In genomic region chr5:134232111-134232510, GRCm38 (mm10) we compare ENCODE assay signal across 9 mouse cellular contexts. TPM values are rescaled to one million over a fixed set of nuclear protein-coding genes. Genes with fewer than 3 reads are reported as not detected.
A peak's percentile ranks its signal among the peaks of the same experiment; 100 is the strongest.
DNase-seq lines count a peak whose midpoint lies in the region; ATAC-seq lines count a peak whose summit lies in the region.
"Had no signal": no experiment of that assay in that cellular context is flagged by ENCODE, and none has a peak within 500 bp of the region (broad histone marks: within the 10 kb centered on the region; RNA-seq: fewer than 3 reads in every experiment).

No protein-coding gene starts in this region.

- H3K27me3 ChIP-seq in heart, embryonic 13.5 days (replicated peaks) = no peaks in the 10 kb centered on the region
- H3K27me3 ChIP-seq in lung, embryonic 16.5 days (ENCODE audit: control insufficient read depth, insufficient read depth, low read depth, low read length) = no peaks in the 10 kb centered on the region
- H3K27me3 ChIP-seq in stomach, embryonic 14.5 days (ENCODE audit: control insufficient read depth, insufficient read depth, low read length) = no peaks in the 10 kb centered on the region
- H3K27me3 ChIP-seq in midbrain, embryonic 14.5 days (ENCODE audit: control insufficient read depth, insufficient read depth, low read length) = no peaks in the 10 kb centered on the region
- H3K27me3 ChIP-seq: embryonic facial prominence, embryonic 15.5 days had no signal

- H3K9me3 ChIP-seq in heart, embryonic 13.5 days = no peaks in the 10 kb centered on the region
- no peaks in the 10 kb centered on the region for H3K9me3 ChIP-seq in lung, embryonic 16.5 days (ENCODE audit: control insufficient read depth, low read length)
- no peaks in the 10 kb centered on the region for H3K9me3 ChIP-seq in stomach, embryonic 14.5 days (ENCODE audit: control insufficient read depth, low read depth, low read length)
- no peaks in the 10 kb centered on the region for H3K9me3 ChIP-seq in midbrain, embryonic 14.5 days (ENCODE audit: control insufficient read depth, low read length)
- H3K9me3 ChIP-seq: embryonic facial prominence, embryonic 15.5 days had no signal

- no peak overlapping the region for H3K4me3 ChIP-seq in heart, embryonic 13.5 days
- no peak overlapping the region for H3K4me3 ChIP-seq in lung, embryonic 16.5 days (ENCODE audit: low read length)
- no peak overlapping the region for H3K4me3 ChIP-seq in stomach, embryonic 14.5 days (ENCODE audit: low read depth, low read length)
- H3K4me3 ChIP-seq in midbrain, embryonic 14.5 days (replicated peaks; ENCODE audit: low read depth, low read length) = no peak overlapping the region
- H3K4me3 ChIP-seq: embryonic facial prominence, embryonic 15.5 days had no signal

- intact Hi-C loops in heart, postnatal 25 days (cut with DNase I) = no loop called here

- H3K4me1 ChIP-seq in heart, embryonic 13.5 days = peaks cover 63% of the 10 kb centered on the region
- peaks cover 52% of the 10 kb centered on the region for H3K4me1 ChIP-seq in lung, embryonic 16.5 days (replicated peaks; ENCODE audit: control insufficient read depth, insufficient read depth, low read length)
- peaks cover 25% of the 10 kb centered on the region; the same call in 1 of the 2 replicates for H3K4me1 ChIP-seq in stomach, embryonic 14.5 days (ENCODE audit: control insufficient read depth, insufficient read depth, low read length)
- no peaks in the 10 kb centered on the region for H3K4me1 ChIP-seq in midbrain, embryonic 14.5 days (ENCODE audit: control insufficient read depth, insufficient read depth, low read length)

- no peak for DNase-seq in heart, postnatal 25 days (ENCODE audit: low spot score)
- no peak for DNase-seq in midbrain, embryonic 14.5 days
- DNase-seq in right cerebral cortex, postnatal 25 days = no peak
- no peak for DNase-seq in ovary, postnatal 14 days (ENCODE audit: low spot score)

- no peak overlapping the region for H3K4me2 ChIP-seq in heart, embryonic 13.5 days
- H3K4me2 ChIP-seq in lung, embryonic 16.5 days (ENCODE audit: low read depth, low read length) = no peak overlapping the region
- H3K4me2 ChIP-seq in stomach, embryonic 14.5 days (replicated peaks; ENCODE audit: low read depth, low read length) = no peak overlapping the region
- H3K4me2 ChIP-seq in midbrain, embryonic 14.5 days (ENCODE audit: low read length) = no peak overlapping the region
- H3K4me2 ChIP-seq: embryonic facial prominence, embryonic 15.5 days had no signal

- H3K9ac ChIP-seq in heart, embryonic 13.5 days = peak overlapping the region; percentile 59; the same call in 1 of the 2 replicates
- no peak overlapping the region for H3K9ac ChIP-seq in lung, embryonic 16.5 days (ENCODE audit: low read length)
- no peak overlapping the region for H3K9ac ChIP-seq in stomach, embryonic 14.5 days (replicated peaks; ENCODE audit: low read depth, low read length)
- no peak overlapping the region for H3K9ac ChIP-seq in midbrain, embryonic 14.5 days (replicated peaks; ENCODE audit: low read length)
- H3K9ac ChIP-seq: embryonic facial prominence, embryonic 15.5 days had no signal

- H3K27ac ChIP-seq in heart, embryonic 13.5 days (replicated peaks) = peak overlapping the region; percentile 33; the same call in 1 of the 2 replicates
- peak overlapping the region; percentile 78 for H3K27ac ChIP-seq in lung, embryonic 16.5 days (ENCODE audit: low read length)
- no peak overlapping the region for H3K27ac ChIP-seq in stomach, embryonic 14.5 days (ENCODE audit: low read length)
- H3K27ac ChIP-seq in midbrain, embryonic 14.5 days (replicated peaks; ENCODE audit: low read depth, low read length) = no peak overlapping the region

- 43% methylated on average over 6 of the region's 6 CpGs for WGBS in heart, embryonic 13.5 days
- 33% methylated on average over 6 of the region's 6 CpGs for WGBS in lung, embryonic 16.5 days
- WGBS in stomach, embryonic 14.5 days = 54% methylated on average over 6 of the region's 6 CpGs
- WGBS in midbrain, embryonic 14.5 days = 85% methylated on average over 6 of the region's 6 CpGs

- no peak for ATAC-seq in heart, embryonic 13.5 days (ENCODE audit: extremely low read depth, insufficient number of reproducible peaks, low FRiP score, low TSS enrichment)
- ATAC-seq in common myeloid progenitor, adult 5-6 weeks (replicated peaks; ENCODE audit: low read depth, poor library complexity, severe bottlenecking) = peak; percentile 19
- no peak for ATAC-seq in lung, embryonic 16.5 days (ENCODE audit: low read depth)
- ATAC-seq in stomach, embryonic 14.5 days (ENCODE audit: insufficient number of reproducible peaks, insufficient read depth, low FRiP score, low read depth) = 0 out of 2 replicates have a peak, but pooled peaks have one; percentile 1
- no peak for ATAC-seq in midbrain, embryonic 14.5 days (ENCODE audit: low FRiP score, low TSS enrichment)

- H3K36me3 ChIP-seq in heart, embryonic 13.5 days = peaks cover 17% of the 10 kb centered on the region
- H3K36me3 ChIP-seq in lung, embryonic 16.5 days (ENCODE audit: control insufficient read depth, insufficient read depth, low read length) = peaks cover 8% of the 10 kb centered on the region
- peaks cover 13% of the 10 kb centered on the region for H3K36me3 ChIP-seq in stomach, embryonic 14.5 days (ENCODE audit: control insufficient read depth, insufficient read depth, low read length)
- H3K36me3 ChIP-seq in midbrain, embryonic 14.5 days (ENCODE audit: control insufficient read depth, insufficient read depth, low read length) = peaks cover 16% of the 10 kb centered on the region

RNA-seq across cellular contexts. Expression of gene Ncf1, which starts 2.7 kb away (rescaled TPM):
- 2.7 and 3.1 TPM in 2 replicates for polyA plus RNA-seq in heart, embryonic 13.5 days (2015; fragmentation: Nextera tagmentation; extraction: Ambion mirVana)
- total RNA-seq in heart, postnatal 25 days (2021) = 1 to 10 TPM; 5.0 to 5.3 TPM
- total RNA-seq in common myeloid progenitor, adult 5-6 weeks (2017) = 52.0 and 54.0 TPM in 2 replicates
- 9.0 and 10.4 TPM in 2 replicates for polyA plus RNA-seq in lung, embryonic 16.5 days (2015; fragmentation: Nextera tagmentation; extraction: Ambion mirVana)
- polyA plus RNA-seq in stomach, embryonic 14.5 days (2014; fragmentation: Nextera tagmentation; extraction: Ambion mirVana) = 4.3 and 4.5 TPM in 2 replicates
- 0.69 and 2.8 TPM in 2 replicates for polyA plus RNA-seq in midbrain, embryonic 14.5 days (2014; fragmentation: Nextera tagmentation; extraction: Ambion mirVana)

RNA-seq across cellular contexts. Expression of gene Gtf2ird2, which starts 48.3 kb away (rescaled TPM):
- polyA plus RNA-seq in heart, embryonic 13.5 days (2015; fragmentation: Nextera tagmentation; extraction: Ambion mirVana) = 5.8 and 6.3 TPM in 2 replicates
- 1 to 10 TPM; 4.0 to 5.1 TPM for total RNA-seq in heart, postnatal 25 days (2021)
- 5.4 and 7.4 TPM in 2 replicates for total RNA-seq in common myeloid progenitor, adult 5-6 weeks (2017)
- polyA plus RNA-seq in lung, embryonic 16.5 days (2015; fragmentation: Nextera tagmentation; extraction: Ambion mirVana) = 8.6 and 9.1 TPM in 2 replicates
- polyA plus RNA-seq in stomach, embryonic 14.5 days (2014; fragmentation: Nextera tagmentation; extraction: Ambion mirVana) = 8.5 and 10.1 TPM in 2 replicates
- polyA plus RNA-seq in midbrain, embryonic 14.5 days (2014; fragmentation: Nextera tagmentation; extraction: Ambion mirVana) = 12.9 and 13.4 TPM in 2 replicates

RNA-seq across cellular contexts. Expression of gene Rcc1l, which starts 55.5 kb away (rescaled TPM):
- polyA plus RNA-seq in heart, embryonic 13.5 days (2015; fragmentation: Nextera tagmentation; extraction: Ambion mirVana) = 24.3 and 25.4 TPM in 2 replicates
- 10 to 100 TPM; 27.6 to 30.5 TPM for total RNA-seq in heart, postnatal 25 days (2021)
- total RNA-seq in common myeloid progenitor, adult 5-6 weeks (2017) = 10.0 and 14.2 TPM in 2 replicates
- 22.5 and 22.8 TPM in 2 replicates for polyA plus RNA-seq in lung, embryonic 16.5 days (2015; fragmentation: Nextera tagmentation; extraction: Ambion mirVana)
- polyA plus RNA-seq in stomach, embryonic 14.5 days (2014; fragmentation: Nextera tagmentation; extraction: Ambion mirVana) = 23.3 and 23.8 TPM in 2 replicates
- polyA plus RNA-seq in midbrain, embryonic 14.5 days (2014; fragmentation: Nextera tagmentation; extraction: Ambion mirVana) = 16.2 and 22.8 TPM in 2 replicates

Comparison
In these comparisons a context has a peak if more than half of its experiments do, and no peak if none do; other contexts are left out.
1. ATAC-seq: peak in common myeloid progenitor, adult 5-6 weeks (single experiment) and stomach, embryonic 14.5 days (single experiment); none in heart, embryonic 13.5 days (single experiment), lung, embryonic 16.5 days (single experiment) and midbrain, embryonic 14.5 days (single experiment).
2. H3K27ac ChIP-seq: peak in heart, embryonic 13.5 days (single experiment) and lung, embryonic 16.5 days (single experiment); none in stomach, embryonic 14.5 days (single experiment) and midbrain, embryonic 14.5 days (single experiment).